ENCODE assay signal across 8 mouse cellular contexts in genomic region chr13:89539887-89540264, GRCm38 (mm10). TPM values are rescaled to one million over a fixed set of nuclear protein-coding genes. Genes with fewer than 3 reads are reported as not detected.
A peak's percentile ranks its signal among the peaks of the same experiment; 100 is the strongest.
DNase-seq lines count a peak whose midpoint lies in the region; ATAC-seq and TF ChIP-seq lines count a peak whose summit lies in the region.

No protein-coding gene starts in this region.

- no peaks in the 10 kb centered on the region for H3K9me3 ChIP-seq in forebrain, embryonic 12.5 days
- H3K9me3 ChIP-seq in limb, embryonic 13.5 days: no peaks in the 10 kb centered on the region
- H3K9me3 ChIP-seq in neural tube, embryonic 13.5 days: no peaks in the 10 kb centered on the region

- no peak overlapping the region for H3K27ac ChIP-seq in layer of hippocampus, adult 2 months
- no peak overlapping the region for H3K27ac ChIP-seq in forebrain, embryonic 12.5 days
- peak overlapping the region; percentile 90 for H3K27ac ChIP-seq in limb, embryonic 13.5 days
- H3K27ac ChIP-seq in neural tube, embryonic 13.5 days (replicated peaks): no peak overlapping the region

- H3K4me3 ChIP-seq in layer of hippocampus, adult 2 months: peak overlapping the region; percentile 72
- peak overlapping the region; percentile 51 for H3K4me3 ChIP-seq in forebrain, embryonic 12.5 days (replicated peaks)
- peak overlapping the region; percentile 57 for H3K4me3 ChIP-seq in limb, embryonic 13.5 days
- peak overlapping the region; percentile 55 for H3K4me3 ChIP-seq in neural tube, embryonic 13.5 days

- ATAC-seq in forebrain, embryonic 12.5 days (ENCODE audit: low FRiP score): no peak
- peak; percentile 41; the same call in 1 of the 2 replicates for ATAC-seq in limb, embryonic 13.5 days (ENCODE audit: low FRiP score, low read depth)
- ATAC-seq in neural tube, embryonic 13.5 days (ENCODE audit: low read depth): peak; percentile 9; the same call in 1 of the 2 replicates

- H3K9ac ChIP-seq in forebrain, embryonic 12.5 days: no peak overlapping the region
- H3K9ac ChIP-seq in limb, embryonic 13.5 days: peak overlapping the region; percentile 45; the same call in 1 of the 2 replicates
- peak overlapping the region; percentile 78; the same call in 1 of the 2 replicates for H3K9ac ChIP-seq in neural tube, embryonic 13.5 days

- H3K4me1 ChIP-seq in forebrain, embryonic 12.5 days: peaks cover 11% of the 10 kb centered on the region
- peaks cover 14% of the 10 kb centered on the region for H3K4me1 ChIP-seq in limb, embryonic 13.5 days
- H3K4me1 ChIP-seq in neural tube, embryonic 13.5 days (replicated peaks): peaks cover 23% of the 10 kb centered on the region; the same call in 1 of the 2 replicates

- H3K27me3 ChIP-seq in forebrain, embryonic 12.5 days: no peaks in the 10 kb centered on the region
- no peaks in the 10 kb centered on the region for H3K27me3 ChIP-seq in limb, embryonic 13.5 days
- H3K27me3 ChIP-seq in neural tube, embryonic 13.5 days: peaks cover 6% of the 10 kb centered on the region; the same call in 1 of the 2 replicates

- no peak for TF ChIP-seq CTCF in layer of hippocampus, adult 2 months (conservative IDR thresholded peaks at IDR 0.05)

- no peaks in the 10 kb centered on the region for H3K36me3 ChIP-seq in forebrain, embryonic 12.5 days (replicated peaks)
- H3K36me3 ChIP-seq in limb, embryonic 13.5 days: no peaks in the 10 kb centered on the region
- no peaks in the 10 kb centered on the region for H3K36me3 ChIP-seq in neural tube, embryonic 13.5 days

- peak overlapping the region; percentile 74 for H3K4me2 ChIP-seq in forebrain, embryonic 12.5 days
- peak overlapping the region; percentile 91 for H3K4me2 ChIP-seq in limb, embryonic 13.5 days (replicated peaks)
- peak overlapping the region; percentile 83 for H3K4me2 ChIP-seq in neural tube, embryonic 13.5 days

- WGBS in forebrain, embryonic 12.5 days: 51% methylated on average over 7 of the region's 11 CpGs
- 4% methylated on average over 8 of the region's 11 CpGs for WGBS in limb, embryonic 13.5 days
- 27% methylated on average over 11 of the region's 11 CpGs for WGBS in neural tube, embryonic 13.5 days

- no peak for DNase-seq in layer of hippocampus, adult 2 months (ENCODE audit: low spot score in 2 of 2)
- DNase-seq in layer of hippocampus, adult 9-10 months (ENCODE audit: low spot score): no peak
- DNase-seq in cerebellum, postnatal 10 days: no peak
- DNase-seq in cerebellum, adult 18-20 months: no peak
- DNase-seq in adipocyte (ENCODE audit: low spot score): no peak

RNA-seq across cellular contexts. Expression of gene Hapln1, which starts 0.3 kb away (rescaled TPM):
- total RNA-seq in layer of hippocampus, adult 2 months (2021): 10 to 100 TPM; 33.1 to 33.4 TPM
- 5.7 and 7.5 TPM in 2 replicates for polyA plus RNA-seq in forebrain, embryonic 12.5 days (2016; fragmentation: Nextera tagmentation; extraction: Ambion mirVana)
- polyA plus RNA-seq in limb, embryonic 13.5 days (2015; fragmentation: Nextera tagmentation; extraction: Ambion mirVana): 46.5 and 50.8 TPM in 2 replicates
- 3.0 and 4.7 TPM in 2 replicates for polyA plus RNA-seq in neural tube, embryonic 13.5 days (2015; fragmentation: Nextera tagmentation; extraction: Ambion mirVana)
